Mouse (Mus musculus): ENCODE data around the gene 4930432K21Rik. TPM values are rescaled to one million over a fixed set of nuclear protein-coding genes. Genes with fewer than 3 reads are reported as not detected.

Gene 4930432K21Rik
- polyA plus RNA-seq, 1 experiment from 2014 or later: 0.61 TPM

- Histone ChIP-seq H3K27ac (ENCODE audit: low read length) (no peak overlapping the region), H3K9me3 (ENCODE audit: control insufficient read depth, low read length) (no peaks in the 10 kb centered on the region), H3K36me3 (ENCODE audit: control insufficient read depth, insufficient read depth, low read length) (no peaks in the 10 kb centered on the region), H3K4me2 (ENCODE audit: low read depth, low read length) (no peak overlapping the region), H3K9ac (ENCODE audit: low read depth, low read length) (no peak overlapping the region), H3K4me3 (ENCODE audit: low read length) (no peak overlapping the region), H3K27me3 (replicated peaks; ENCODE audit: control insufficient read depth, insufficient read depth, low read length) (no peaks in the 10 kb centered on the region), H3K4me1 (ENCODE audit: control insufficient read depth, insufficient read depth, low read length) (peaks cover 35% of the 10 kb centered on the region)
- 65% methylated on average over 3 of the region's 3 CpGs for WGBS
- no peak for ATAC-seq
Measured at GRCm38 (mm10) chr8:84194224-84194743, 46.5 kb downstream of the 4930432K21Rik start.

DNA sequence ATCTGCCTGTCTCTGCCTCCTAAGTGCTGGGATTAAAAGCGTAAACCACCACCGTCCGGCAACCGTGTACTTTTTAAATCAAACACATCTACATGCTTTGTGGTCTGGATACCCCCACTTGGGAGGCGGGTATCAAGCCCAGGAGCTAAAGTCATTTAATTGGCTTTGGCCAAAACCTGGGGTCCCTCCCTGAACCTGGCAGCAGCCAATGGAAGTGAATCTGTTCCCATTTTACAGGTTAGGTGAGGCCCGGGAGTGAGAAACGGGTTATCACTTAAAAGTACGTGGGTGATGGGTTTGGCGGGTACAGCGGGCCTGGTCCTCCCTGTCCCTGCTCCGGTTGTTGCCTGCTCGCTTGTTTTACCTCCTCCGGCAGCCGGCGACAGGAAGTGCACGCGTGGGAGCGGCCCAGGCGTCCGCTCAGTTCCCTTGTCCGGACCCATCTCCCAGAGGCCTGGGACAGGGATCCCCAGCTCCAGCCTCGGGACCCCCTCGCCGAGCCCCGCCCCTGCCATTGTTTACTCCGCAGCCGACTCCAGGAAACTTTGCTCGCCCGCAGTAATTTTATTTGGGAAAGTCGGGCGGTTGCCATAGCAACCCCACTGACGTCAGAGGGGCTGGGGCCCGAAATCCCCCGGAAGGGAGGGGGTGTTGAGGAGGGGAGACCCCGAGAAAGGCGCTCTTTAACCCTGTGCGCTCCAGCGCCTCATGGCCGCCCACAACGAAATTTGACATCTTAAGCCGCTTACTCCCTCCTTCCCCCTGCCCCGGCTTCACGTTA lies 49.5 kb downstream of the 4930432K21Rik start:
- ATAC-seq: peak; percentile 41
- Histone ChIP-seq H3K4me1 (ENCODE audit: control insufficient read depth, insufficient read depth, low read length) (peaks cover 52% of the 10 kb centered on the region), H3K36me3 (ENCODE audit: control insufficient read depth, insufficient read depth, low read length) (no peaks in the 10 kb centered on the region), H3K27ac (ENCODE audit: low read length) (peak overlapping the region; percentile 91), H3K4me2 (ENCODE audit: low read depth, low read length) (peak overlapping the region; percentile 78), H3K4me3 (ENCODE audit: low read length) (peak overlapping the region; percentile 50), H3K9ac (ENCODE audit: low read depth, low read length) (peak overlapping the region; percentile 68), H3K9me3 (ENCODE audit: control insufficient read depth, low read length) (no peaks in the 10 kb centered on the region), H3K27me3 (replicated peaks; ENCODE audit: control insufficient read depth, insufficient read depth, low read length) (no peaks in the 10 kb centered on the region)
- 3% methylated on average over 43 of the region's 43 CpGs for WGBS

- H3K4me1 ChIP-seq (ENCODE audit: control insufficient read depth, insufficient read depth, low read length): peaks cover 54% of the 10 kb centered on the region
- ATAC-seq: peak; percentile 77
- H3K9me3 ChIP-seq (ENCODE audit: control insufficient read depth, low read length): no peaks in the 10 kb centered on the region
- 3% methylated on average over 30 of the region's 30 CpGs for WGBS
- H3K4me3 ChIP-seq (ENCODE audit: low read length): peak overlapping the region; percentile 50
- H3K36me3 ChIP-seq (ENCODE audit: control insufficient read depth, insufficient read depth, low read length): no peaks in the 10 kb centered on the region
- peak overlapping the region; percentile 68 for H3K9ac ChIP-seq (ENCODE audit: low read depth, low read length)
- H3K4me2 ChIP-seq (ENCODE audit: low read depth, low read length): peak overlapping the region; percentile 78
- H3K27me3 ChIP-seq (replicated peaks; ENCODE audit: control insufficient read depth, insufficient read depth, low read length): no peaks in the 10 kb centered on the region
- peak overlapping the region; percentile 91 for H3K27ac ChIP-seq (ENCODE audit: low read length)
Measured at GRCm38 (mm10) chr8:84197922-84198774, 50.3 kb downstream of the 4930432K21Rik start.

- Histone ChIP-seq H3K4me3 (ENCODE audit: low read length) (peak overlapping the region; percentile 50; the same call in 1 of the 2 replicates), H3K9ac (ENCODE audit: low read depth, low read length) (peak overlapping the region; percentile 68), H3K36me3 (ENCODE audit: control insufficient read depth, insufficient read depth, low read length) (no peaks in the 10 kb centered on the region), H3K9me3 (ENCODE audit: control insufficient read depth, low read length) (no peaks in the 10 kb centered on the region), H3K27ac (ENCODE audit: low read length) (peak overlapping the region; percentile 91), H3K4me2 (ENCODE audit: low read depth, low read length) (peak overlapping the region; percentile 78; the same call in 1 of the 2 replicates), H3K4me1 (ENCODE audit: control insufficient read depth, insufficient read depth, low read length) (peaks cover 56% of the 10 kb centered on the region), H3K27me3 (replicated peaks; ENCODE audit: control insufficient read depth, insufficient read depth, low read length) (no peaks in the 10 kb centered on the region)
- WGBS: 21% methylated on average over 4 of the region's 4 CpGs
- no peak for ATAC-seq
Measured at GRCm38 (mm10) chr8:84198871-84199270, 51.0 kb downstream of the 4930432K21Rik start.

- no peaks in the 10 kb centered on the region for H3K27me3 ChIP-seq (replicated peaks; ENCODE audit: control insufficient read depth, insufficient read depth, low read length)
- no peak overlapping the region for H3K4me3 ChIP-seq (ENCODE audit: low read length)
- WGBS: 53% methylated on average over 11 of the region's 11 CpGs
- peak overlapping the region; percentile 89 for H3K9ac ChIP-seq (ENCODE audit: low read depth, low read length)
- H3K27ac ChIP-seq (ENCODE audit: low read length): peak overlapping the region; percentile 91
- peaks cover 59% of the 10 kb centered on the region for H3K4me1 ChIP-seq (ENCODE audit: control insufficient read depth, insufficient read depth, low read length)
- no peaks in the 10 kb centered on the region for H3K9me3 ChIP-seq (ENCODE audit: control insufficient read depth, low read length)
- H3K4me2 ChIP-seq (ENCODE audit: low read depth, low read length): peak overlapping the region; percentile 94; the same call in 1 of the 2 replicates
- no peaks in the 10 kb centered on the region for H3K36me3 ChIP-seq (ENCODE audit: control insufficient read depth, insufficient read depth, low read length)
- ATAC-seq: no peak
Measured at GRCm38 (mm10) chr8:84199348-84200125, 51.7 kb downstream of the 4930432K21Rik start.

DNA sequence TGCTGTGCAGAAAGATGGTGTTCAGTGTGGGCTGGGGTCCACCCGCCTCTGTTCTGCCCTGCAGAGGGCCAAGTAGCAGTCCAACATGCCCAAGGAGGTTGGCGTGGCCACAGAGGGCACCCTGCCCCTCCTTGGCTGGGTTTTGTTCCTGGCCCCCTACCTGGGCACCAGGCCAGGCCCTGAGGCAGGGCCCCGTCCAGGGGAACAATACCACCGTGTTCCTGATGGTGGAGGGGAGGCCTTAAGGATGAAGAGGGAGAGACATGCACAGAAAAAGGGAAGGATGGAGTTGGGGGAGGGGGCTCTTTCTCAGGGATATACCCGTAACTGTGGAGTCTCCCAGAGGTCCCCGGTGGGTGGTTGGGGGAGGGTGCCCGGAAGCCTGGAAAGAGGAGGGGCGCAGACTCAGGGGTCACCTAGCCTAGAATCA lies 52.3 kb downstream of the 4930432K21Rik start:
- Histone ChIP-seq H3K27me3 (replicated peaks; ENCODE audit: control insufficient read depth, insufficient read depth, low read length) (no peaks in the 10 kb centered on the region), H3K27ac (ENCODE audit: low read length) (peak overlapping the region; percentile 91), H3K36me3 (ENCODE audit: control insufficient read depth, insufficient read depth, low read length) (no peaks in the 10 kb centered on the region), H3K4me1 (ENCODE audit: control insufficient read depth, insufficient read depth, low read length) (peaks cover 59% of the 10 kb centered on the region), H3K9me3 (ENCODE audit: control insufficient read depth, low read length) (no peaks in the 10 kb centered on the region), H3K4me3 (ENCODE audit: low read length) (peak overlapping the region; percentile 73), H3K4me2 (ENCODE audit: low read depth, low read length) (peak overlapping the region; percentile 94), H3K9ac (ENCODE audit: low read depth, low read length) (peak overlapping the region; percentile 89)
- 21% methylated on average over 8 of the region's 8 CpGs for WGBS
- no peak for ATAC-seq

- no peaks in the 10 kb centered on the region for H3K36me3 ChIP-seq (ENCODE audit: control insufficient read depth, insufficient read depth, low read length)
- peak overlapping the region; percentile 95 for H3K27ac ChIP-seq (ENCODE audit: low read length)
- H3K9ac ChIP-seq (ENCODE audit: low read depth, low read length): peak overlapping the region; percentile 89
- H3K27me3 ChIP-seq (replicated peaks; ENCODE audit: control insufficient read depth, insufficient read depth, low read length): no peaks in the 10 kb centered on the region
- ATAC-seq: peak; percentile 24
- H3K4me3 ChIP-seq (ENCODE audit: low read length): peak overlapping the region; percentile 73
- H3K9me3 ChIP-seq (ENCODE audit: control insufficient read depth, low read length): no peaks in the 10 kb centered on the region
- H3K4me1 ChIP-seq (ENCODE audit: control insufficient read depth, insufficient read depth, low read length): peaks cover 59% of the 10 kb centered on the region
- WGBS: 5% methylated on average over 40 of the region's 70 CpGs
- H3K4me2 ChIP-seq (ENCODE audit: low read depth, low read length): peak overlapping the region; percentile 94
Measured at GRCm38 (mm10) chr8:84200652-84201544, 53.1 kb downstream of the 4930432K21Rik start.

All from intestine, embryonic 16.5 days (tissue).